Mouse (Mus musculus): ENCODE data around the gene Rnf32. TPM values are rescaled to one million over a fixed set of nuclear protein-coding genes. Genes with fewer than 3 reads are reported as not detected.

Rnf32 gene
- 10 to 100 TPM; 17.2 to 17.5 TPM for total RNA-seq (2021)
- long read RNA-seq, experiment 1, partial matches to known transcripts: 3 of 14 reads
- long read RNA-seq, experiment 1, other reads (novel, unspliced or antisense): 7 of 14 reads
- long read RNA-seq, experiment 2, transcript Rnf32-204 (10 exons, 1,565 nt): major isoform, 6 of 27 reads
- long read RNA-seq, experiment 2, partial matches to known transcripts: 1 of 27 reads
- long read RNA-seq, experiment 2, other reads (novel, unspliced or antisense): 18 of 27 reads

DNA sequence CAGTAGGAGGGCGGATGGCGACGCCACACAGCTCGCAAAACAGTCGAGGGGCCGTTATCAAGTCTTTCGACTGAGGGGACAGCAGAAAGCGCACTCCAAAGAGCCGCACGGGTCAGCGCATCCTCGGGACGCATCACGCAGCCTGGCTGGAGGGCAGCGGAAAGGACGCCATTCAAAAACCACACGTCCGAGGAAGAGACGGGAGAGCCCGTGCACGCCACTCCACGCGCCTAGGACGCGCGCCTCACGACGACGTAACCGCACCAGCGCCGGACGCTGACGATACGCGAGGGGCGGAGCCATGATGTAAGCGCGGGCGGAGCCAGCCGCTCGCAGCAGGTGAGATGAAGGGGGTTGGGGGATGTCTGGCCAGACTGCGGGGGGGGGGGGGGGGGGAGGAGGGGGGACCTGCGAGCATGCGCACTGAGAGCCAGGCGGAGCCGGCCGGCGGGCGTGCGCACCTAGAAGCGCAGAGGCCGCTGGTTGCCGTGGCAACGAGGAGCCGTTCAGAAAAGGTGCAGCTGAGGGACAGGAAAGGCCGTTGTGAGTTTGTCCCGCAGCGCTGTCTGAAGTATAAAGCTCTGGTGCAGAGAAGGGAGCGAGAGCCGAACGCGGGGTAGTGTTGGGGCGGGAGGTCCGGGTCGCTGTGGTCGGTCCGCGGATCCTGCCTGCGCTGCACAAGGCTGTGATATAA lies at the start of gene Rnf32:
Rnf32 (plus strand) TSS at position 423 of the 694 bp plus-strand sequence.
- DNase-seq (ENCODE audit: low spot score in 2 of 2): peak; percentile 77 to 89

- DNase-seq (ENCODE audit: low spot score in 2 of 2): no peak
Observed at GRCm38 (mm10) chr5:29150146-29150545, 45.6 kb upstream of the Rnf32 start.

- DNase-seq (ENCODE audit: low spot score in 2 of 2): no peak
Observed at GRCm38 (mm10) chr5:29159849-29160248, 35.9 kb upstream of the Rnf32 start.

DNA sequence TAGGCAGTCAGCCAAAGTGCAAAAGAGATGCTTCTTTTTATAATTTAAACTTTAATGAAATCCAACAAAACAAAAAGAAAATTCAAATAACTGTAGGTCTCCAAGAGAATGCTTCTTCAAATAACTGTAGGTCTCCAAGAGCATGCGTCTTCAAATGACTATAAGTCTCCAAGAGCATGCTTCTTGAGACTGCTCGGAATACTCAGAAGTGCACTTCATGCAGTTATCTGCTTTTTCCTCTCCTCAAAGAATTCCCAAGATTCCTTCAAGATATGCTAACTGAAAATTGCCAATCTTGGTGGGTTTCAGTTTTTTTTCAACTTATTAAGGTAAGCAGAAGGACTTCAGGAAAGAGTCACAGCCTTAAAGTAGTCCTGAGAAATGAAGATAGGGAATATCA lies 28.8 kb upstream of the Rnf32 start:
- no peak for DNase-seq (ENCODE audit: low spot score in 2 of 2)

DNA sequence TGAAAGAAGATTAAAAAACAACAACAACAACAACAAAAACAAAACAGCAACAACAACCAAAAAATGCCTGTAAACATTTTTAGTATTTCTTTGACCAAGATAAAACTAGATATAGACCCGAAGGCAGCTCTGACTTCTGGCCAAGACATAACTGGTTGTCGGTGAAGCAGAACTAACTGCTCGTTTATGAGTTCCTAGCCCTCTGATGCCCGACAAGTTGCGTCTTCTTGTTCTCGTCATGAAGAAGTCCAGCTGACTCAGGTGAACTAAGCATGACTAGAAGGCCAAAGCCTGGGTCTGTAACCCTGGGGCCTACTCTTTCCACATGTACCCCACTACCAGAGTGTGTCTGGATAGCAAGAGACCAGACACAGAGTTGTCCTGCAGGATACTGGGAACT lies 25.6 kb upstream of the Rnf32 start:
- DNase-seq (ENCODE audit: low spot score in 2 of 2): no peak

DNA sequence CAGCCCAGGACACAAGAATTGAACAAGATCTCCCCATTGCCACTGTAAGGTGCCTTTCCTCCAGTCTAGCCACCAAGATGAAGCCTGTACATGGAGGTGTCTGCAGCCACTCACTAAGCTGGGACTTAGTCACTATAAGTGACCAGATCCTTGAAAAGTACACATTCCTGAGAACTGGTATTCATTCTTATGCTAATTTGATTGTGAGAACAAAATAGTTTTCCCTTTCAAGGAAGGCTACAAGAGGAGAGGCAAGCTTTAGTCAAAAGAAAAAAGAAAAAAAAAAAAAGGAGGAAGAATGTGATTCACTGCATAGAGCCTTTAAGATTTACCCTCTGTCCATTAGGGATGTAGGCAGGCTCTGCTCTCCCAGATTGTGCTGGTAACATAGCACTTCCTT lies 24.6 kb upstream of the Rnf32 start:
- DNase-seq (ENCODE audit: low spot score in 2 of 2): no peak

DNA sequence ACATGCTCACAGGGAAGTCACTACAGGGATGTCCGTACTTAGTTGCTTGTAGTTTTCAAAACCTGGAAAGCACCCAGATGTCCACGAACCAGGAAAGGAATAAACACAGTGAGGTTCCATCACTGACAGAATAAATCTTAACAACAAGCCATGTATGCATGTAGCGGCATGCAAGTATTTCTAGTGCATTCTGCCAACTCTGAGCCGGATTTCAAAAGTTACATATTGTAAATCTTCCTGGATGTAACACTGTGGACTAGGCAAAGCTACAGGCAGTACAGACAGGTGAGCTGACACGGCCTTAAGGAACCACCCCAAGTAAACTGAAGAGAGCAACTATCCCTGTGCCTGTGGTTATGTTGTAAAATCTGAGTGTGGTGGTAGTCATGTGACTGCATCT lies 9.0 kb upstream of the Rnf32 start:
- no peak for DNase-seq (ENCODE audit: low spot score in 2 of 2)

GRCm38 (mm10) chr5:29195231-29195569 lies 592 bp upstream of the Rnf32 start:
- no peak for DNase-seq (ENCODE audit: low spot score in 2 of 2)

DNA sequence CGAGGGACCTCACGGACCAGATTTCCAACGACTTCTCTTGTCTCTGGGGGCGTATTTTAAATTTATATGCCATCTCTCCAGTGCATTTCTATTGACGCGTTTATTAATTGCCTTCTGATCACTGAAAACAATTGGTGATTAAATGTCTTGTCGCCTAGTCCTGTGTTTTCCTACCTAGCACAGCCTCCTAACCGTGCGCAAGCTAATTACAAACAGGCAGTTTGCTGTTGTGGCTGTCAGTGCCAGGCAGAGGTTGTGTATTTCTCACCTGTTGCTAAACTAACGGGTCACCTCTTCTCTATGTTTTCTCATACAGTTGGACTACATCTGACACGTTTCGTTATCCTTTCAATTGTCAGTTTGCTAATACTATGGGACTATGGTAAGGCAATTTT lies 469 bp downstream of the Rnf32 start:
- no peak for DNase-seq (ENCODE audit: low spot score in 2 of 2)

GRCm38 (mm10) chr5:29197187-29197586 lies 1.4 kb downstream of the Rnf32 start:
- DNase-seq (ENCODE audit: low spot score in 2 of 2): no peak

GRCm38 (mm10) chr5:29198960-29199488 lies 3.2 kb downstream of the Rnf32 start:
- DNase-seq (ENCODE audit: low spot score in 2 of 2): no peak

GRCm38 (mm10) chr5:29199868-29200267 lies 4.1 kb downstream of the Rnf32 start:
- no peak for DNase-seq (ENCODE audit: low spot score in 2 of 2)

- DNase-seq (ENCODE audit: low spot score in 2 of 2): no peak
Observed at GRCm38 (mm10) chr5:29205690-29206089, 9.9 kb downstream of the Rnf32 start.

DNA sequence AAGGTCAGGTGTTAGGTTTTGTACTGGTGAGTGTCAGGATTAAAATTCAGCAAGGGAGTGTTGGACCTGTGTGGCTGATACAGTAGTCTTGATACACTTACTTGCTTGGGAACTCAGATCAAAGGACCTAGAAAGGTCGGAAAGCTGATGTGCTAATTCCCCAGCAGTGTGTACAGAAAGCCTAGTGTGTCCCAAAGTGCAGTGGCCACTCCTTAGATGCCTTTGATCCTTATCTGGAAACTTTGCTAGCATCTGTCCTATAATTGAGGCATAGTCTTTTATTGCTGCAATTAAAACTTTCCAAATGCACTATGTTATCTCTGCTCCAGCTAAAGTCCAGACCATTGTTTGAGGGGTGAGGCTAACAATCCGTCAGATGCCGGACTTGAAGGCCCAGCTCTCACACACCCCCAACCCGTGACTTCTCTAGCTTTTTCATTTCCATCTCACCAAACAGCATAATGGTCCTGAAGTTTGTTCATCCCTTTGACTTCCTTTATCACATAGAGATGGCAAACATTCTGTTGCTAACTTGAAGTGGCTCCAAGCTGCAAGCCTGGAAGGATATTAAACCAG lies 16.3 kb downstream of the Rnf32 start:
- DNase-seq (ENCODE audit: low spot score in 2 of 2): no peak

DNA sequence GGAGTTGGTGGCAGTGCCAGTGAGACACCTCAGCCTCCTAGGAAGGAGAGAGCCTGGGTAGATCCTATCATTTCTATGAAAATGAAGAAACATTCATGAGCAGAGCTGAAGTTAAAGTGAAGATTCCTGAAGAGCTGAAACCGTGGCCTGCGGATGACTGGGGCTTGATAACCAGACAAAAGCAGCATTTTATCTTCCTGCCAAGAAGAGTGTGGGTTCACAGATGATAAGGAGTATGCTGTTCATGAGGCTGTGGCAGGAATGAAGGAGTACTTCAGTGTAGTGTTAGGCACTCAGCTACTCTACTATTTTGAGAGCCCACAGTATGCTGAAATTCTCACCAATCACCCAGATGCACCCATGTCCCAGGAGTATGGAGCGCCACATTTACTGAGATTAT lies 22.2 kb downstream of the Rnf32 start:
- DNase-seq (ENCODE audit: low spot score in 2 of 2): no peak

GRCm38 (mm10) chr5:29224089-29224488 lies 28.3 kb downstream of the Rnf32 start:
- no peak for DNase-seq (ENCODE audit: low spot score in 2 of 2)

- DNase-seq (ENCODE audit: low spot score in 2 of 2): no peak
Observed at GRCm38 (mm10) chr5:29230481-29230880, 34.7 kb downstream of the Rnf32 start.

- no peak for DNase-seq (ENCODE audit: low spot score in 2 of 2)
Observed at GRCm38 (mm10) chr5:29238379-29238778, 42.6 kb downstream of the Rnf32 start.

- DNase-seq (ENCODE audit: low spot score in 2 of 2): peak in 1 of 2 experiments; percentile 31
Observed at GRCm38 (mm10) chr5:29244769-29245168, 49.0 kb downstream of the Rnf32 start.

DNA sequence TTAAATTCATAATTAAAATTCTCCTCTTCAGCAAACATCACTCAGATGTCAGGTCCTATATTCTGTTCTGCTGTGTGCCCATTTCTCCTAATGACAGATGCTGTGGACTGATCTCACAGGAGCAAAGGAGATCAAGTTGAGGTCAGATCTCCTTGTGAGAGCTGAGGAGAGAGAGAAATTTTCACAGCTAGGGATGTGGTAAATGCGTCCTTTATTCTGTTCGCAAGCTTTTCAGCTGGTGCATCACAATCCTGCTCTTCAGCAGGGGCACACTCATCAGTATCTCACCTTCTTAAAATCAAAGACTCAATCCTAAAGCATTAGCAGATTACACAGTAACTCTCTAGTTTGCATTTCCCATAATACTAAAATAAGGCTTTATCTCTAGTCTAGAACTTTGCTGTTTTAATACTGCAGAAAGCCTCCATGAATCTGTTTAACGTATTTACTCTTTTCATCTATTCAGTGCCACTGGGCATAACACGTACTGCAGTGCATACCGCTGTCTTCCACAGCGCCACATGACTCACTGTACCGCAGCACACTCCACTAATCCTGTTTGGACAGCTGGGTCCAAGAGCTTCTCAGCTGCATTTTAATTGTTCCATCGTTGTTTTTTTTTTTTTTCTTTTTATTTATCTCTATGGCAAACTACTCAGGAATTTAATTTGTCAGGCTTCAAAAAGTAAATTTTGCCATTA lies 55.2 kb downstream of the Rnf32 start:
- DNase-seq (ENCODE audit: low spot score in 2 of 2): no peak

DNA sequence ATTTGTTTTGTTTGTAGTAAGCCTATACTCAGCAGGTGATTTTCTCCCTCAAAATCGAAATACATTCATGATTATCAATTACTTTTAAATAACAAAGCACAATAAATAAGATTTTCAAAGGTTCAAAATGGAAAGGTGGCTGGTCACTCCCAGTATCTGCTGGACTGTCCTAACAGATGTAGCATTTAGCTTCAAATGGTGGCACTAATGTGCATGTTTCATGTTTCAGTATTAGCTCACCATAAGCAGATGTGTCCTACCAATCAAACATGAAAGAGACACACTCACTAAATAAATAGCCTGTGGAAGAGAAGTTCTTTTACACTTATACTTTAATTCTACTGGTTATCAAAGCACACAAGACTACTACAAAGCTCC lies 55.7 kb downstream of the Rnf32 start:
- DNase-seq (ENCODE audit: low spot score in 2 of 2): no peak

- no peak for DNase-seq (ENCODE audit: low spot score in 2 of 2)
Observed at GRCm38 (mm10) chr5:29253876-29254275, 58.1 kb downstream of the Rnf32 start.
